In the genomic region with DNA sequence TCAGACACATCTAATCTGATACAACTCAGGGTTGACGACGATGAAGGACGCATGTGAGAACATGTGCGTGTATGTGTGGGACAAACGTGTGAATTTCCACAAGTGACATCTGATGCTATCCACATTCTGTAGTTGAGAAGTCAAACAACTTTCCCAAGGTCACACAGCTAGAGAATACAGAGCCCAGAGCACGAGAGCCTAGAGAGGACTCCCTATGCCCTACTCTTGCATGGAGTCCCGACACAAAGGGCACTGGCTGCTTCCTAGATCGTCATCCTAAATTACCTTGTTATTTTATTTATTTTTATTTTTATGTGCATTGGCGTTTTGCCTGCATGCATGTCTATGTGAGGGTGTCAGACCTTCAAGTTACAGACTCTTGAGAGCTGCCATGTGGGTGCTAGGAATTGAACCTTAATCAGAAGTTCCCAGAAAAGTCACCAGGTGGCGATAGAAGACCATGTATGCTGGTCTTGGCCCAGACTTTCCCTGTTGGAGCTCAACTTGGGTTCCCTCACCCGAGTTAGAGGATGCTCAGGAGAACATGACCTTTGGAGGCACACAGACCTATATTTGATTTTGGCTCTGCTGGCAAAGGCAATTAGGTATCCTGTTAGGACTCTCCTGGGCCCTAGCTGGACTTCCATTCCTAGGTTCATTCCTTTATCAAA, we compare ENCODE assay signal across 9 mouse cellular contexts. TPM values are rescaled to one million over a fixed set of nuclear protein-coding genes. Genes with fewer than 3 reads are reported as not detected.
A peak's percentile ranks its signal among the peaks of the same experiment; 100 is the strongest.
DNase-seq lines count a peak whose midpoint lies in the region; ATAC-seq and TF ChIP-seq lines count a peak whose summit lies in the region.
"Had no signal": no experiment of that assay in that cellular context is flagged by ENCODE, and none has a peak within 500 bp of the region (broad histone marks: within the 10 kb centered on the region; RNA-seq: fewer than 3 reads in every experiment).

No protein-coding gene starts in this region.

- 51% methylated on average over 11 of the region's 11 CpGs for WGBS in bone marrow, adult 2 months
- WGBS in hindbrain, embryonic 11.5 days, result 58% methylated on average over 11 of the region's 11 CpGs

- peaks cover 36% of the 10 kb centered on the region for H3K27me3 ChIP-seq in G1E (ENCODE audit: insufficient read depth, low read length)
- no peaks in the 10 kb centered on the region for H3K27me3 ChIP-seq in hindbrain, embryonic 11.5 days (ENCODE audit: control insufficient read depth, insufficient read depth, low read length)

- no peak overlapping the region for H3K4me2 ChIP-seq in hindbrain, embryonic 11.5 days (replicated peaks; ENCODE audit: low read depth, low read length)

- H3K9me3 ChIP-seq in G1E (replicated peaks), result no peaks in the 10 kb centered on the region
- H3K9me3 ChIP-seq in hindbrain, embryonic 11.5 days (ENCODE audit: control insufficient read depth, low read length), result no peaks in the 10 kb centered on the region

- no peaks in the 10 kb centered on the region for H3K36me3 ChIP-seq in G1E (replicated peaks)
- H3K36me3 ChIP-seq in hindbrain, embryonic 11.5 days (ENCODE audit: control insufficient read depth, insufficient read depth, low read length), result no peaks in the 10 kb centered on the region

- peak; percentile 13 for DNase-seq in G1E (ENCODE audit: low spot score)
- peak; percentile 86 for DNase-seq in hindbrain, embryonic 11.5 days (ENCODE audit: low spot score)
- DNase-seq in layer of hippocampus, adult 9-11 months, result peak; percentile 70
- peak; percentile 82 for DNase-seq in lung, postnatal 14 days
- peak; percentile 79 to 85 for DNase-seq in right cerebral cortex, adult 2 months (ENCODE audit: low spot score in 2 of 2)

- TF ChIP-seq POLR2A in bone marrow, adult 2 months (IDR thresholded peaks at IDR 0.05; ENCODE audit: borderline replicate concordance, control insufficient read depth, low read depth, low read length), result no peak
- TF ChIP-seq POLR2A in embryonic fibroblast, embryonic 13.5 days (IDR thresholded peaks at IDR 0.05; ENCODE audit: low read depth, low read length), result no peak

- no peak overlapping the region for H3K27ac ChIP-seq in bone marrow, adult 2 months (ENCODE audit: control insufficient read depth, insufficient read depth, low read depth, low read length, poor library complexity)
- H3K27ac ChIP-seq in embryonic fibroblast, embryonic 13.5 days (ENCODE audit: insufficient read depth, low read length), result no peak overlapping the region
- no peak overlapping the region for H3K27ac ChIP-seq in hindbrain, embryonic 11.5 days (ENCODE audit: low read depth, low read length)

- no peak overlapping the region for H3K9ac ChIP-seq in hindbrain, embryonic 11.5 days (ENCODE audit: low read depth, low read length)

- ATAC-seq in G1E (ENCODE audit: extremely low read depth, insufficient number of reproducible peaks, low FRiP score, poor library complexity, severe bottlenecking), result no peak
- ATAC-seq in hindbrain, embryonic 11.5 days (ENCODE audit: low FRiP score), result peak; percentile 65; the same call in 1 of the 2 replicates
- ATAC-seq in erythroid progenitor cell, adult 5-6 weeks (replicated peaks; ENCODE audit: low FRiP score, poor library complexity, severe bottlenecking), result no peak

- no peak overlapping the region for H3K4me3 ChIP-seq in G1E (ENCODE audit: low read depth, low read length)
- H3K4me3 ChIP-seq in bone marrow, adult 2 months (replicated peaks; ENCODE audit: control insufficient read depth, low read depth, low read length), result no peak overlapping the region
- H3K4me3 ChIP-seq in embryonic fibroblast, embryonic 13.5 days (ENCODE audit: insufficient read depth, low read length), result no peak overlapping the region
- H3K4me3 ChIP-seq in hindbrain, embryonic 11.5 days (ENCODE audit: low read depth, low read length), result no peak overlapping the region

- TF ChIP-seq CTCF in G1E (IDR thresholded peaks at IDR 0.05; ENCODE audit: low read depth, low read length), result no peak
- peak; percentile 57; the same call in 1 of the 2 replicates for TF ChIP-seq CTCF in bone marrow, adult 2 months (IDR thresholded peaks at IDR 0.05; ENCODE audit: control insufficient read depth, insufficient read depth, low read length)
- TF ChIP-seq CTCF in embryonic fibroblast, embryonic 13.5 days (IDR thresholded peaks at IDR 0.05; ENCODE audit: borderline replicate concordance, insufficient read depth, low read length), result peak; percentile 28; the same call in 1 of the 2 replicates

- no peaks in the 10 kb centered on the region for H3K4me1 ChIP-seq in G1E (ENCODE audit: insufficient read depth, low read depth, low read length)
- no peaks in the 10 kb centered on the region for H3K4me1 ChIP-seq in bone marrow, adult 2 months (ENCODE audit: control insufficient read depth, insufficient read depth, low read length)
- H3K4me1 ChIP-seq in embryonic fibroblast, embryonic 13.5 days (ENCODE audit: control insufficient read depth, insufficient read depth, low read length), result peaks cover 16% of the 10 kb centered on the region
- no peaks in the 10 kb centered on the region for H3K4me1 ChIP-seq in hindbrain, embryonic 11.5 days (replicated peaks; ENCODE audit: control insufficient read depth, insufficient read depth, low read length)

RNA-seq across cellular contexts. Expression of a gene that starts 7.3 kb away (rescaled TPM):
- total RNA-seq in G1E (2014; fragmentation: Nextera tagmentation) (not detected in 2 replicates), G1E (2017) (not detected in 2 replicates)
- not detected in 2 replicates for polyA plus RNA-seq in G1E (2012)
- polyA plus RNA-seq in bone marrow, adult 2 months (2011; ENCODE audit: insufficient read depth, insufficient read length, low replicate concordance, missing spikeins), result not detected in 2 replicates
- not detected in 2 replicates for polyA plus RNA-seq in embryonic fibroblast, embryonic 13.5 days (2011; ENCODE audit: insufficient read length, low read depth, missing spikeins)
- 0.63 TPM in 1 of 2 replicates, not detected in the other for polyA plus RNA-seq in hindbrain, embryonic 11.5 days (2014; fragmentation: Nextera tagmentation; extraction: Ambion mirVana)
- total RNA-seq in erythroid progenitor cell, adult 5-6 weeks (2015; ENCODE audit: low replicate concordance), result not detected in 2 replicates
- total RNA-seq in erythroid progenitor cell, adult 5-6 weeks (2017; ENCODE audit: low replicate concordance), result not detected in 2 replicates
- polyA plus RNA-seq: heart, embryonic 14.5 days had no signal

RNA-seq across cellular contexts. Expression of a gene that starts 30.0 kb away (rescaled TPM):
- total RNA-seq in G1E (2014; fragmentation: Nextera tagmentation) (not detected in 2 replicates), G1E (2017) (0.05 and 0.64 TPM in 2 replicates)
- polyA plus RNA-seq in G1E (2012), result not detected in 2 replicates
- polyA plus RNA-seq in bone marrow, adult 2 months (2011; ENCODE audit: insufficient read depth, insufficient read length, low replicate concordance, missing spikeins), result 0.88 and 1.6 TPM in 2 replicates
- not detected in 2 replicates for polyA plus RNA-seq in embryonic fibroblast, embryonic 13.5 days (2011; ENCODE audit: insufficient read length, low read depth, missing spikeins)
- 0.03 TPM in 1 of 2 replicates, not detected in the other for polyA plus RNA-seq in hindbrain, embryonic 11.5 days (2014; fragmentation: Nextera tagmentation; extraction: Ambion mirVana)
- total RNA-seq in erythroid progenitor cell, adult 5-6 weeks (2015; ENCODE audit: low replicate concordance), result 0.36 and 1.7 TPM in 2 replicates
- total RNA-seq in erythroid progenitor cell, adult 5-6 weeks (2017; ENCODE audit: low replicate concordance), result not detected in 2 replicates

RNA-seq across cellular contexts. Expression of a gene that starts 38.3 kb away (rescaled TPM):
- total RNA-seq in G1E (2014; fragmentation: Nextera tagmentation), result not detected in 2 replicates
- 0.06 TPM in 1 of 2 replicates, not detected in the other for total RNA-seq in G1E (2017)
- polyA plus RNA-seq in G1E (2012), result not detected in 2 replicates
- 3.6 TPM in 1 of 2 replicates, not detected in the other for polyA plus RNA-seq in bone marrow, adult 2 months (2011; ENCODE audit: insufficient read depth, insufficient read length, low replicate concordance, missing spikeins)
- polyA plus RNA-seq in embryonic fibroblast, embryonic 13.5 days (2011; ENCODE audit: insufficient read length, low read depth, missing spikeins), result 4.7 and 6.4 TPM in 2 replicates
- polyA plus RNA-seq in hindbrain, embryonic 11.5 days (2014; fragmentation: Nextera tagmentation; extraction: Ambion mirVana), result 15.3 and 16.1 TPM in 2 replicates
- not detected in 2 replicates for total RNA-seq in erythroid progenitor cell, adult 5-6 weeks (2015; ENCODE audit: low replicate concordance)
- not detected in 2 replicates for total RNA-seq in erythroid progenitor cell, adult 5-6 weeks (2017; ENCODE audit: low replicate concordance)

Comparison
In these comparisons a context has a peak if more than half of its experiments do, and no peak if none do; other contexts are left out.
1. DNase-seq: peak in every context shown above with its lines; median percentile 86 in hindbrain, embryonic 11.5 days; 82 in lung, postnatal 14 days; 82 in right cerebral cortex, adult 2 months; 70 in layer of hippocampus, adult 9-11 months; 13 in G1E.